Comparison of ENCODE assay signal across 9 mouse cellular contexts in genomic region chr16:34352747-34353146, GRCm38 (mm10).
DNase-seq lines count a peak whose midpoint lies in the region; ATAC-seq and TF ChIP-seq lines count a peak whose summit lies in the region.
"Had no signal": no experiment of that assay in that cellular context is flagged by ENCODE, and none has a peak within 500 bp of the region (broad histone marks: within the 10 kb centered on the region; RNA-seq: fewer than 3 reads in every experiment).

No protein-coding gene starts in this region.

- H3K4me1 ChIP-seq in midbrain, embryonic 10.5 days: peaks cover 24% of the 10 kb centered on the region
- H3K4me1 ChIP-seq in midbrain, postnatal 0 days (ENCODE audit: insufficient read depth, low read length): no peaks in the 10 kb centered on the region
- no peaks in the 10 kb centered on the region; the same call in none of the 2 replicates for H3K4me1 ChIP-seq in liver, embryonic 11.5 days (replicated peaks; ENCODE audit: control insufficient read depth, insufficient read depth, low read length)
- H3K4me1 ChIP-seq in stomach, postnatal 0 days (replicated peaks; ENCODE audit: control insufficient read depth, insufficient read depth): no peaks in the 10 kb centered on the region
- H3K4me1 ChIP-seq in forebrain, embryonic 12.5 days: peaks cover 6% of the 10 kb centered on the region; the same call in 1 of the 2 replicates

- H3K4me2 ChIP-seq in midbrain, postnatal 0 days (ENCODE audit: low read depth, low read length, poor library complexity, severe bottlenecking): no peak overlapping the region
- no peak overlapping the region for H3K4me2 ChIP-seq in liver, embryonic 11.5 days
- no peak overlapping the region for H3K4me2 ChIP-seq in stomach, postnatal 0 days (replicated peaks; ENCODE audit: low read depth)
- H3K4me2 ChIP-seq in forebrain, embryonic 12.5 days: no peak overlapping the region
- H3K4me2 ChIP-seq: midbrain, embryonic 11.5 days had no signal

- H3K9ac ChIP-seq in midbrain, postnatal 0 days (replicated peaks; ENCODE audit: low read length, poor library complexity, severe bottlenecking): no peak overlapping the region
- H3K9ac ChIP-seq in liver, embryonic 11.5 days (ENCODE audit: low read depth, low read length): no peak overlapping the region
- H3K9ac ChIP-seq in stomach, postnatal 0 days (ENCODE audit: low read length): no peak overlapping the region
- no peak overlapping the region for H3K9ac ChIP-seq in forebrain, embryonic 12.5 days

- no peak for DNase-seq in midbrain, embryonic 10.5 days (ENCODE audit: low spot score)
- DNase-seq in midbrain, postnatal 0 days (ENCODE audit: low spot score): no peak
- peak; percentile 47 to 61 for DNase-seq in heart, postnatal 14 days
- DNase-seq in liver, embryonic 11.5 days (ENCODE audit: low spot score): no peak
- DNase-seq in stomach, postnatal 0 days (ENCODE audit: low spot score): no peak
- DNase-seq in cerebellum, postnatal 25 days: no peak
- no peak for DNase-seq in thymus, postnatal 14 days

- ATAC-seq in midbrain, postnatal 0 days (ENCODE audit: low FRiP score): no peak
- peak; percentile 57; the same call in 1 of the 2 replicates for ATAC-seq in liver, embryonic 11.5 days (replicated peaks; ENCODE audit: low FRiP score)
- ATAC-seq in stomach, postnatal 0 days (ENCODE audit: low FRiP score, low TSS enrichment): peak; percentile 29; the same call in 1 of the 2 replicates
- no peak for ATAC-seq in forebrain, embryonic 12.5 days (ENCODE audit: low FRiP score)

- H3K9me3 ChIP-seq in midbrain, embryonic 10.5 days (replicated peaks): no peaks in the 10 kb centered on the region
- no peaks in the 10 kb centered on the region for H3K9me3 ChIP-seq in midbrain, postnatal 0 days (ENCODE audit: low read length)
- H3K9me3 ChIP-seq in liver, embryonic 11.5 days (ENCODE audit: control insufficient read depth, low read length): no peaks in the 10 kb centered on the region
- no peaks in the 10 kb centered on the region for H3K9me3 ChIP-seq in stomach, postnatal 0 days (ENCODE audit: control insufficient read depth, low read length)
- no peaks in the 10 kb centered on the region for H3K9me3 ChIP-seq in forebrain, embryonic 12.5 days

- no peak for TF ChIP-seq EP300 in stomach, postnatal 0 days (optimal IDR thresholded peaks at IDR 0.05)

- WGBS in midbrain, embryonic 10.5 days: 48% methylated on average over 6 of the region's 6 CpGs
- 65% methylated on average over 6 of the region's 6 CpGs for WGBS in midbrain, postnatal 0 days
- WGBS in liver, embryonic 11.5 days: 42% methylated on average over 6 of the region's 6 CpGs
- 31% methylated on average over 6 of the region's 6 CpGs for WGBS in stomach, postnatal 0 days
- 64% methylated on average over 6 of the region's 6 CpGs for WGBS in forebrain, embryonic 12.5 days

- H3K27ac ChIP-seq in midbrain, embryonic 10.5 days (replicated peaks): 0 out of 2 replicates have a peak overlapping the region, but pooled peaks have one; percentile 19
- H3K27ac ChIP-seq in midbrain, postnatal 0 days (ENCODE audit: low read depth, low read length): no peak overlapping the region
- H3K27ac ChIP-seq in liver, embryonic 11.5 days (ENCODE audit: low read depth, low read length): no peak overlapping the region
- H3K27ac ChIP-seq in stomach, postnatal 0 days (replicated peaks): no peak overlapping the region
- no peak overlapping the region for H3K27ac ChIP-seq in forebrain, embryonic 12.5 days

- intact Hi-C loops in heart, postnatal 14 days (cut with DNase I): no loop called here

- no peak overlapping the region for H3K4me3 ChIP-seq in midbrain, embryonic 10.5 days
- H3K4me3 ChIP-seq in midbrain, postnatal 0 days (ENCODE audit: low read depth, low read length): no peak overlapping the region
- H3K4me3 ChIP-seq in liver, embryonic 11.5 days (ENCODE audit: low read depth, low read length): no peak overlapping the region
- no peak overlapping the region for H3K4me3 ChIP-seq in stomach, postnatal 0 days (ENCODE audit: low read depth, low read length)
- no peak overlapping the region for H3K4me3 ChIP-seq in forebrain, embryonic 12.5 days (replicated peaks)

- no peak for TF ChIP-seq CTCF in midbrain, postnatal 0 days (IDR thresholded peaks at IDR 0.05)
- no peak for TF ChIP-seq CTCF in stomach, postnatal 0 days (IDR thresholded peaks at IDR 0.05; ENCODE audit: low read depth)

- H3K27me3 ChIP-seq in midbrain, embryonic 10.5 days (ENCODE audit: low read depth, poor library complexity, severe bottlenecking): no peaks in the 10 kb centered on the region
- no peaks in the 10 kb centered on the region for H3K27me3 ChIP-seq in midbrain, postnatal 0 days (ENCODE audit: insufficient read depth, low read length)
- no peaks in the 10 kb centered on the region for H3K27me3 ChIP-seq in liver, embryonic 11.5 days (replicated peaks; ENCODE audit: control insufficient read depth, insufficient read depth, low read length)
- H3K27me3 ChIP-seq in stomach, postnatal 0 days (ENCODE audit: control insufficient read depth, insufficient read depth, low read length): no peaks in the 10 kb centered on the region
- H3K27me3 ChIP-seq in forebrain, embryonic 12.5 days: no peaks in the 10 kb centered on the region

- peaks cover 9% of the 10 kb centered on the region for H3K36me3 ChIP-seq in midbrain, embryonic 10.5 days
- 0 out of 2 replicates have a peak, but pooled peaks cover 3% of the 10 kb centered on the region for H3K36me3 ChIP-seq in midbrain, postnatal 0 days (ENCODE audit: insufficient read depth, low read length)
- H3K36me3 ChIP-seq in liver, embryonic 11.5 days (ENCODE audit: control insufficient read depth, insufficient read depth, low read length): no peaks in the 10 kb centered on the region
- H3K36me3 ChIP-seq in stomach, postnatal 0 days (ENCODE audit: control insufficient read depth, insufficient read depth, low read length): no peaks in the 10 kb centered on the region
- peaks cover 13% of the 10 kb centered on the region; the same call in 1 of the 2 replicates for H3K36me3 ChIP-seq in forebrain, embryonic 12.5 days (replicated peaks)

Comparison
In these comparisons a context has a peak if more than half of its experiments do, and no peak if none do; other contexts are left out.
1. DNase-seq: peak in heart, postnatal 14 days (2 of 2); none in midbrain, embryonic 10.5 days (single experiment), midbrain, postnatal 0 days (single experiment), liver, embryonic 11.5 days (single experiment), stomach, postnatal 0 days (single experiment), cerebellum, postnatal 25 days (0 of 2) and thymus, postnatal 14 days (single experiment).
2. ATAC-seq: peak in liver, embryonic 11.5 days (single experiment) and stomach, postnatal 0 days (single experiment); none in midbrain, postnatal 0 days (single experiment) and forebrain, embryonic 12.5 days (single experiment).